Mouse (Mus musculus) frontal cortex, postnatal 14 days (tissue): ENCODE results near the gene Fam19a1.

Source experiments
- DNase-seq, 2 experiments: peaks; one replicate each; pipeline ENCODE4 v3.0.0; 2022; ENCODE audit warnings: low spot score in 2 of 2

Fam19a1 gene

GRCm38 (mm10) chr6:96437814-96438213, 324.9 kb downstream of the Fam19a1 start:
- DNase-seq: no peak

DNA sequence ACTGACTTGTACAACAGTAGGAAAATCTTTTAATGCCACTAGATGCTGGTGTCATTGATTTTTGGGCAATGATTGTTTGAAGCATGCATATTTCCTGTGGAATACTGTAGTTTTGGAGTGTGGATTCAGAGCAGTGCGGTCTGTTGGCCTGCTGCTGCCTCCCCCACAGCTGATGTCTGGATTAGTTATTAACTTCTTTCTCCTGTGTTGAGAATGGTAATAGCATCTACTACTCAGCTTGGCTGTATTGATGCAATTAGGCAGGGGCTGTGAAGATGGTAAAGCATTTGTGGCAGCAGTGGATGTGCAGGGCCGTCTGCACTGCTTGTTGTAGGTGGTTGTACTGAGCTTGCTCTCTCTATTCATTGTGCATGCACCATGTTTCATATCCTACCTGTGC, 326.5 kb downstream of the Fam19a1 start:
- no peak for DNase-seq

GRCm38 (mm10) chr6:96441971-96442370, 329.0 kb downstream of the Fam19a1 start:
- no peak for DNase-seq

DNA sequence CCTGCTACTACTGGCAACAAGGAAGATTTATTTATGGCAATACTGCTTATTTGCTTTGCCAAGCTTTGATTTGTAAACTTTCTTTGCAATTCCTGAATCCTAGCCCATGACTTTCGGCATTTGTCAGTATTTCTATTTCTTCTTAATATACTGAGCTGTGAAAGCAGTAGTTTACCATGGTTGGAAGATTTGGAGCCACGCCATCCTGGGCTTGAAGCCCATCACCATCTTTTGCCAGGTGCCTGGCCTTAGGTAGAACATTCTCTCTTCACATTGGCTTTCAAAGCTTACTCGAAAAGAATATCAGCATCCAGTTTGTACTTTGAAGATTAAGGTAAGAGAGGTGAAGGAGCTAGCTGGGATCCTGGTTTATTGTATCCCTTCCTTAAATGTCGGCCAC, 334.5 kb downstream of the Fam19a1 start:
- no peak for DNase-seq

DNA sequence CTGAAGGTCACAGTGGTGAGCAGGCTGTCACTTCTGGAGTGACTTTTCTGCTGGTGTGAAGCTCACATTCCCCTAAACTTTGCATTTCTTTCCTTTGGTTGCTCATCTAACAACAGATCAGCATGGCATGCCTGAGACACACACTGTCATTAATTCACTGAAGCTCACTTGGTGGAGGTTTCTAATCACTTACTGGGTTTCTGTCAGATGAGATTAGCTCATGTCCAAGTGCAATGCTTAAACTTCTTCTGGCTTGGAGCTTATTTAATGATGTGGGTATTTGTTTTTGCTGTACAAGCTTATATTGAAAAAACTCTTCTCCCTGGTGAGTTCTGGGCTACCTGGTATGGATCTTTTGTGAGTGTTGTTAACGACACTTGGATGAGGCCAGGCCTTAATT, 343.3 kb downstream of the Fam19a1 start:
- DNase-seq: no peak

DNA sequence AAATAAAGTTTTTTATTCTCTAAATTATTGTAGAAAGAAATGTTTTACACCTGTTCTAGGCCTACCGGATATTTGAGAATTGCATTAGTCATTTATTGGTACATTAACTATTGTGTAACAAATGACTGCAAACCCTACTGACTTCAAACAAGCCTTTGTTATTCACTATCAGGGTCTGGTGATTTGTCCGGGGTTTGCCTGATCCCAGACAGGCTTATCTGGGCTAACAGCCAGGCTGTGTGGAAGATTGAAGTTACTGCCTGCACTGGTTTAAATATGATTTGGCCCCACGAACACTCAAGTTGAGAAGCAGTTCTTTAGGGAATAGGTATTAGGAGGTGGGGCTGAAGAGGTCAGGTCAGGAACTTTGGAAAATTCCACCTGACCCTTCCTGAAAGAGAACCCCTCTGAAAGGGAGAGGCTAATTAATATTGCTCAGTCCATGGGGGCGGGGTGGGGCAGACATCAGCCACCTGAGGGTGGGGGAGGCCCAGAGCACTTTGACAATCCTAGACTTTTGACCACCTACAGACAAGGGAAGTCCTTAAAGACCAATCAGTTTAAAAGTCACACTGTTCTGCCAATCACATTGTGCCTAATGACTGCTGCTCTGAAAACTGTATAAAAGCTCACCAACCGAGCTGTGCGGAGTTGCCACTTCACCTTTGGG, 344.8 kb downstream of the Fam19a1 start:
- DNase-seq: no peak

DNA sequence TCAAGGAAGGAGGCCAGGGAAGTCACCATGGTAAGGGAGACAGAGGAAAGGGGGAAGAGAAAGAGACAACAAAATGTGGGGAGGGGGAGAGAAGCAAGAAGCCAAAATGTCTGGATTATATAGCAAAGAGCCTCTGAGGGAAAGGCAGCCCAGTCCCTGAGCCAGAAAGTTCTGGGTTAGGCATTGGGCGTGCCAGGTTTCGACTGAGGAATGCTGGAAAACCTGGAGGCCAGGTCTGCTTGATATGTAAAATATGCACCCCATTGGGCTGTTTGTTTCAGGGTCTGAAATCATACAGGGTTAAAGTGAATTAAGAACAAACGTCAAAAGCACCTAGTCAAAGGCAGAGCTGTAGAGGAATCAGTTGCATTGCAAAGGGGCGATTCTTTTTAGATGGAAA, 346.1 kb downstream of the Fam19a1 start:
- DNase-seq: no peak

DNA sequence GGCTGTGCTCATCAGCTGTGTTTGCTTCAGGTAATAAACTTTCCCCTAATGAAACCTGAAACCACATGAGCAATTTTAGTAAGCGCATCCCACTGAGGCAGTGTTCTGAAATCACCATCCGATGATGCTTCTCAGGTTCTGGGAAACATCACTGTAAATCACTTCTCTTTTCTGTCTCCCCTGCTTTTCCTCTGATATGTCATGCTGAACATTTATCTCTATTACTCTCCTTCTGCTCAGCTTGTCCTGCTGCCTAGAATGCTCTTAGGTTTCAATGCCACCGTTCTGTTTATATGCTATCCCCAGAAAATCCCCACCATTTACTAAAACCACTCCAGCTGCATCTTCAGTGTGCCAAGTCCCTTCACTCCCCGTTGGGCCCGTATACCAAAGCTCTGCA, 386.5 kb downstream of the Fam19a1 start:
- no peak for DNase-seq

DNA sequence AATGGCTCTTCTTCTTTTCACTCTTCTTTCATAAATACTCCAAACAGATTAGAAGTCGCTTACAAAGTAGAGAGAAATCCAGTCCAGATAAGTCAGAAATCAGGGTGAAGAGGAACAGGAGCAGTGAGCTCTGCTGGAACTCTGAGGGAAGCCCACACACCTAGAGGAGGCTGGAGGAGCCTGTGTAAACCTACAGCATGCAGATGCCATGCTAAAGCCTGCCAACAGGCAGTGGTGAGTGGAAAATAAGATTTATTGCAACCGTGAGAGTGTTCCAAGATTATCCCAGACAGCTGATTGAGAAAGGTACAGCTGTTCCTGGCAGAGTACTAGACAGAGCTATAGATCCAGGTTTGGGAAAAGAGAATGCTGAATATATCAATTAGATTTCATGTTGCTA, 428.6 kb downstream of the Fam19a1 start:
- no peak for DNase-seq

DNA sequence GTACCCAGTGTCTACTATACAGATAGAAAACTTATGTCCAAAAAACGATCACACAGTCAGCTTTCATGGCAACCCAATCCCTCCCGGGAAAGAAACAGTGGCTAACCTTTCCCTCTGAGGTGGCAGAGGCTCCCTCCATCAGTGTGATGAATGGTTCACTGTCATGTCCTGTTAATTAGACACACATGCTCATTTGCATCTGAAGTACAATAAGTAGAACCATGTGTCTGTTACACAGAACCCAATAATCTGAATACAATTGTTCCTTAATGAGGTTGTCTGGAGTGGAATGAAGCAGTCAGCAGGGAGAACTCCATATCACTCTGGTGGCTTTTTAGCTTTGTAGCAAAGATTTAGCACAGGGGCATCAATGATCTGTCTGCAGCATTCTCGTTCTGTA, 431.9 kb downstream of the Fam19a1 start:
- no peak for DNase-seq

DNA sequence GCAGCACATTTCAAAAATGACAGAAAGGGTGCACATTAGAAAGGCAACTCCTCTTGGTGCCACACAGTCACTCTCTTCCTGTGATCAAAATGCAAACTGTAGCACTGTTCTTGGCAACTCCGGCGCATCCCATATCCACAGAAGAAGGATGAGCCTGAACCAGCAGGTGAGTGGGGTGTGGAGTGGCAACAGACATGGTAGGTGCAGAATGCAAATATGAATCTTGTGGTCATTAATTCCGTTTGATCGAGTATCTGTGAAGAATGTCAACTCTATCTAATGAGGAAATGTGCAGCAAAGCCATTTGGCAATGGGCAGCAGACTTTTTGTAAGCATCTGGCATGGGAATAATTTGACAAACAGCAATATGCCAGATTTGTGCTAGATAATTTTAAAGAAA, 437.5 kb downstream of the Fam19a1 start:
- DNase-seq: no peak

DNA sequence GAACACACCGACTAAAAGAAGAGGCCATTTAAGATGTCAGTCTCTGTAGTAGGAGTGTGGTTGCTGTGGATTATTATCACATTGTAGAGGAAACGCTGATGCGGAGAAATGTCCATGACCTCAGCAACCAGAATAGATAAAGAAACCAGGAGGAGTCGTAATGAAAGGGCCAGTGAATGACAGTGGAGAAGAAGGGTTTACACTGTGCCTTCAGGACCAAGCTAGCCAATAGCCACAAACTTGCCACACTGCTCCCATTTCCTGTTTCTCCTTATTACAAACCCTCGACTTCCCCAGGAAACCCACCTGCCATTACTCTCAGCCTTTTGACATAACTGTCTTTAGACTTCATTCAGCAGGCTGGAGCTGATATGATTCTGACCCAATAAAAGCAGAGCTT, 465.7 kb downstream of the Fam19a1 start:
- no peak for DNase-seq

DNA sequence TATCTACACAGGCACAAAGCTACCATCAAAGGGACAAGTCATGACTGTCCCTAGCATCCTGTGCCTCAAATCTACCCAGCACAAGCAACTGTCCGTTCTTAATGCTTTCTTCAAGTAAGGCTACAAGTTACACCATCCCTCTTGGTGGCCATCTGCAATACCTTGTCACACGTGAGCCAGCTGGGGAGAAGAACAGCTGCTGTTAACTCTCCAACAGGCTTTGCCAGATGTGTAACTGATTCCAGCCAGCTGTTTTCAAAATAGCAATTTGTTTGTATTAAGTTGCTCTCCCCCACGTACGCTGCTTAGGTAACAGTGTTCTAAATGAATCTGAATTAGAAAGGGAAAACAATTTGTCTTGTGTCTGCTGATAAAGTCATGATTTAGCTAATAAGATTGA, 467.8 kb downstream of the Fam19a1 start:
- no peak for DNase-seq

DNA sequence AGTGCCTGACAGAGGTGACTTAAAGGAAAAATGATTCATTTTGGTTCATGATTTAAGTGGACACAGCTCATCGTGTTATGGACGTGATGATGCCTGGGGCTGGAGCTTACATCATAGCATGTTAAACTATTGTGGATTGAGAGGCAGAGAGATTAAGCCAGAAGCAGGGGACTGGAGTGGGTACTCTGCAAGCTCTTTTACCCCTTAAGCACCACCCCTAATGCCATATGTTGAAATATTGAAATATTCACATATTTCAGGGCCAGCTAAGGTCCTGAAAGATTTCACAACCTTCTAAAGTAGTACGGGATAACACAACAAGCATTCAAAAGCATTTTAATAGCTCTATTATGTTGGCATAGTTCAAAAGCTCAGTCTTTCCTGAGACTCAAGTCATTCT, 468.2 kb downstream of the Fam19a1 start:
- no peak for DNase-seq

GRCm38 (mm10) chr6:96587427-96587826, 474.5 kb downstream of the Fam19a1 start:
- DNase-seq: no peak

DNA sequence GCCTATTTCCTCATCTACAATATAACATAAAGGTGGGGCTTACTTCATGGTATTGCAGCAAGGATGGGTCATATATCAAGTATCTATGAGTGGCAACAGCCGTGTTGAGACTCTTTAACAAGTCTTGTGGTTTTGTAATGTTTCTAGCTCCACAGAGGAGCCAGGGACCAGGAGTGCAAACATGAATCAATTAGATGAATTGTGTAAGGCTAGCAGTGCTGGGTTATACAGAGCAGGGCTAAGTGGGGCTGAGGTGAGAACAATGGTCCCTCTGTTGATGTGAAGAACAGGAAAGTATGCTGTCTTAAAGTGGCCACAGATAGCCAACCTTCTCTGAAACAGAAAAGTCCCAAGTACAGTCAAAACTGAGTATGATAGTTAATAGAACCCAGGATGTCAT, 480.1 kb downstream of the Fam19a1 start:
- no peak for DNase-seq

GRCm38 (mm10) chr6:96595201-96595600, 482.2 kb downstream of the Fam19a1 start:
- DNase-seq: no peak

DNA sequence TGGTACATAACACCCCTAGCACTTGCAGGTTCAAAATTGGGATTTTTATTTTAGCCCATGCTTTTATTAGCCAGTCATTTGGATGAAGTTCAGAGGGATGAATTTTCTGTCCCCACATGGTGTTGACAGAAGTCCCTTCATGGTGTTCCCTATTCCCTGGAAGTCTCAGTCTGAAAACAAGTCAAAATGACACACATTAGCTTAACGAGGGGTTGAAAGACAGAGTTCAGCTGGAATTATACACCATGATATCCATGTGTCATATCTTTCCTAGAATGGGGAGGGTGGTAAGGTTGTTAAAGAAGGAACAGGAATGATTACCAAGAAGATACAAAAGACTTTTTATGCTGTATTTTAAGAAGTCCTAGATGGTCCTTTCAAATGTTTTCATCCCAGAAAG, 511.2 kb downstream of the Fam19a1 start:
- no peak for DNase-seq

DNA sequence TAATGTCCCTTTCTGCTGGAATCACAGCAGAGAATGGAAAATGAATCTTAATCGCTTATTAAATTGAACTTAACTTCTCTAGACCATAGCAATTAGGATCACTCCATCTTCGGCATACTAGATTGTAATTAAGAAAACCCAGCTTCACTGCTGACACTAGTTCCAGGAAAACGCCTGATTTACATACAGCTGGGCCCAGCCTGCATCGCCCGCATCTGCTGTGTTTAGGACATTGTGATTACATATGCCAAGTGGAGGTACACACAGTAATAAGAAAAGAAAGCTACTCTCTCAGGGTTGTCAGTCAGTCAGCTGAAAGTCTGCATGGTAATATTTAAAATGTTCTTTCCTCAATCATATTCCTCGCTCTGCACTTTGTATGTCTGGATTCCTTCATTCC, 518.6 kb downstream of the Fam19a1 start:
- DNase-seq: no peak

DNA sequence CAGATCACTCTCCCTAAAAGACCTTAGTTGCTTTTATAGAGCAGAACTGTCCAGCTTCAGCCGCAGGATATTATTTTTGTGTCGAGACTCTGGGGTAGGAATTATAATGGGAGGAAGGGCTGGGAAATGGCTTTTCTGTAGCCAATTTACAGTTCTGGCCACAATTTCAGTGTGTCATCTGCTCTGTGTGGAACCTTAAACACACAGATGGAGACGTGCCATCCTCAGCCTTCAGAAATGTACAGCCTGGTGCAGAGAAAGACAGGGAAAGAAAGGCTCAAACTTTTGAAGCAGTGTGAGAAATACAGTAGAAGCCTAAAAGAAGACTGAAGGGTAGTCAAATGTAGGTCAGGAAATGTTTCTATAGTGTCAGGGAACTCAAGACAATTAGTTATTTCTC, 519.3 kb downstream of the Fam19a1 start:
- no peak for DNase-seq

DNA sequence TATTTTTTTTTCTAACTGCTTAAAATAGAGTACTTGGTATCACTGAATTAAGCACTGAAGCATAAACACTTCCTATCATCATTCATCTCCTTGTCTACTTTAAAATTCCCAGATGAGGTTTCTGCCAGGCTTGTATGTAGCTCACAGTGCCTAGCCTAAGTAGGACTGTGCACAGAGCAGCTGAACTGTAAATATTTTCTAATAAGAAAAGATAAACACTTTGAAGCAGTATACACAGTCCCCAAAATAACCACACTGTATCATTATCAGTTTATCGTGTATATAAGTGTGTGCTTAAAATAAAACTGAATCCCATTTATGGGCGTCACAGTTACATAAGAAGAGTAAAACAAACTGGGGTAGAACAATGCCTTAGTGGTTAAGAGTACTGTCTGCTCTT, 522.7 kb downstream of the Fam19a1 start:
- DNase-seq: no peak

GRCm38 (mm10) chr6:96648742-96649141, 535.8 kb downstream of the Fam19a1 start:
- DNase-seq: no peak

DNA sequence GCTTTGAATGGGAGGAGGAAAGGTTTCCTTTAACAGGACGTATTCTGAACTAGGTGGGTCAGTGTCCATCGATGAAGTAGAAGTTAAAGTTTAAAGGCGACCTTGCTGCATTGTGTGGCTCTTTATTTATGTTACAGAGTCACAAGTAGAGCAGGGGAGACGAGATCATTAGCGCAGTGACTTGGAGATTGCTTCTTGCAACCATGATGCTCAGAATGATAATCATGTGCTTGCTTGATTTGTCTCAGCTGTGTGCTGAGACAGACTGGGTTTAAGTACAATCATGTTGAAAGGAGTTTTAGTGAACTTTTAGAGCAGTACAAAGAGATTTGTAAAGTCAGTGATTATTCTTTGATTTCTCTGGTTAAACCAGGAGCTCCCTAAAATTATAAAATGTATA, 536.3 kb downstream of the Fam19a1 start:
- DNase-seq: no peak

- no peak for DNase-seq
Measured at GRCm38 (mm10) chr6:96666311-96666710, 553.4 kb downstream of the Fam19a1 start.
